In genomic region chr5:140891080-140891479, GRCm38 (mm10) we compare ENCODE assay signal across 9 mouse cellular contexts.
A peak's percentile ranks its signal among the peaks of the same experiment; 100 is the strongest.
DNase-seq lines count a peak whose midpoint lies in the region; ATAC-seq and TF ChIP-seq lines count a peak whose summit lies in the region.
"Had no signal": no experiment of that assay in that cellular context is flagged by ENCODE, and none has a peak within 500 bp of the region (broad histone marks: within the 10 kb centered on the region; RNA-seq: fewer than 3 reads in every experiment).

No protein-coding gene starts in this region.

- peaks cover 3% of the 10 kb centered on the region; the same call in 1 of the 2 replicates for H3K4me1 ChIP-seq in kidney, postnatal 0 days (replicated peaks; ENCODE audit: insufficient read depth, low read length)
- H3K4me1 ChIP-seq in neural tube, embryonic 11.5 days (ENCODE audit: control insufficient read depth, insufficient read depth, low read length), result 0 out of 2 replicates have a peak, but pooled peaks cover 3% of the 10 kb centered on the region
- H3K4me1 ChIP-seq in neural tube, embryonic 15.5 days, result peaks cover 15% of the 10 kb centered on the region

- WGBS in kidney, postnatal 0 days, result 57% methylated on average over 7 of the region's 10 CpGs
- WGBS in neural tube, embryonic 11.5 days, result 44% methylated on average over 9 of the region's 10 CpGs
- WGBS in neural tube, embryonic 15.5 days, result 61% methylated on average over 10 of the region's 10 CpGs

- H3K9ac ChIP-seq in kidney, postnatal 0 days (ENCODE audit: low read depth, low read length), result no peak overlapping the region
- no peak overlapping the region for H3K9ac ChIP-seq in neural tube, embryonic 11.5 days (ENCODE audit: low read length)
- H3K9ac ChIP-seq in neural tube, embryonic 15.5 days (replicated peaks), result no peak overlapping the region

- H3K9me3 ChIP-seq in kidney, postnatal 0 days (replicated peaks; ENCODE audit: low read length), result no peaks in the 10 kb centered on the region
- no peaks in the 10 kb centered on the region for H3K9me3 ChIP-seq in neural tube, embryonic 11.5 days (ENCODE audit: control insufficient read depth, low read length)
- no peaks in the 10 kb centered on the region for H3K9me3 ChIP-seq in neural tube, embryonic 15.5 days (replicated peaks)

- peak; percentile 52; the same call in 1 of the 2 replicates for TF ChIP-seq CTCF in kidney, postnatal 0 days (IDR thresholded peaks at IDR 0.05; ENCODE audit: low read depth)

- no peak overlapping the region for H3K4me3 ChIP-seq in kidney, postnatal 0 days (replicated peaks; ENCODE audit: low read depth, low read length)
- no peak overlapping the region for H3K4me3 ChIP-seq in neural tube, embryonic 11.5 days (ENCODE audit: low read depth, low read length)
- H3K4me3 ChIP-seq in neural tube, embryonic 15.5 days (replicated peaks), result no peak overlapping the region

- H3K4me2 ChIP-seq in kidney, postnatal 0 days (ENCODE audit: low read length), result no peak overlapping the region
- no peak overlapping the region for H3K4me2 ChIP-seq in neural tube, embryonic 11.5 days (ENCODE audit: low read depth)
- no peak overlapping the region for H3K4me2 ChIP-seq in neural tube, embryonic 15.5 days

- H3K27me3 ChIP-seq in kidney, postnatal 0 days (ENCODE audit: insufficient read depth, low read length), result no peaks in the 10 kb centered on the region
- H3K27me3 ChIP-seq in neural tube, embryonic 11.5 days (ENCODE audit: control insufficient read depth, insufficient read depth, low read length), result no peaks in the 10 kb centered on the region
- 0 out of 2 replicates have a peak, but pooled peaks cover 4% of the 10 kb centered on the region for H3K27me3 ChIP-seq in neural tube, embryonic 15.5 days (replicated peaks)

- no peak for ATAC-seq in kidney, postnatal 0 days (replicated peaks; ENCODE audit: low FRiP score, low read depth)
- no peak for ATAC-seq in neural tube, embryonic 11.5 days (ENCODE audit: insufficient read depth, low FRiP score, low TSS enrichment)
- ATAC-seq in neural tube, embryonic 15.5 days (ENCODE audit: low FRiP score), result no peak
- ATAC-seq: midbrain, embryonic 16.5 days had no signal

- DNase-seq in cerebellum, postnatal 10 days, result peak; percentile 59 to 63
- no peak for DNase-seq in cerebellum, adult 9-10 months
- DNase-seq in kidney, postnatal 0 days (ENCODE audit: low spot score), result peak; percentile 51
- no peak for DNase-seq in kidney, adult 18-20 months
- peak; percentile 5 for DNase-seq in neural tube, embryonic 11.5 days (ENCODE audit: low spot score)
- peak; percentile 25 for DNase-seq in thymus, postnatal 0 days (ENCODE audit: low spot score)
- DNase-seq in adrenal gland, adult 2 months, result no peak

- H3K27ac ChIP-seq in kidney, postnatal 0 days, result no peak overlapping the region
- no peak overlapping the region for H3K27ac ChIP-seq in neural tube, embryonic 11.5 days (ENCODE audit: low read depth, low read length)
- no peak overlapping the region for H3K27ac ChIP-seq in neural tube, embryonic 15.5 days (replicated peaks)

- no peaks in the 10 kb centered on the region for H3K36me3 ChIP-seq in kidney, postnatal 0 days (ENCODE audit: insufficient read depth, low read length)
- H3K36me3 ChIP-seq in neural tube, embryonic 11.5 days (ENCODE audit: control insufficient read depth, insufficient read depth, low read length), result no peaks in the 10 kb centered on the region
- H3K36me3 ChIP-seq in neural tube, embryonic 15.5 days, result no peaks in the 10 kb centered on the region

Comparison
In these comparisons a context has a peak if more than half of its experiments do, and no peak if none do; other contexts are left out.
1. DNase-seq: peak in cerebellum, postnatal 10 days (2 of 2), kidney, postnatal 0 days (single experiment), neural tube, embryonic 11.5 days (single experiment) and thymus, postnatal 0 days (single experiment); none in cerebellum, adult 9-10 months (single experiment), kidney, adult 18-20 months (single experiment) and adrenal gland, adult 2 months (single experiment).